Mouse (Mus musculus): Measurements from ENCODE around the gene Clspn. TPM values are rescaled to one million over a fixed set of nuclear protein-coding genes. Genes with fewer than 3 reads are reported as not detected.

The Clspn gene
- polyA plus RNA-seq, 1 experiment from 2014 or later, result 8.3 TPM

DNA sequence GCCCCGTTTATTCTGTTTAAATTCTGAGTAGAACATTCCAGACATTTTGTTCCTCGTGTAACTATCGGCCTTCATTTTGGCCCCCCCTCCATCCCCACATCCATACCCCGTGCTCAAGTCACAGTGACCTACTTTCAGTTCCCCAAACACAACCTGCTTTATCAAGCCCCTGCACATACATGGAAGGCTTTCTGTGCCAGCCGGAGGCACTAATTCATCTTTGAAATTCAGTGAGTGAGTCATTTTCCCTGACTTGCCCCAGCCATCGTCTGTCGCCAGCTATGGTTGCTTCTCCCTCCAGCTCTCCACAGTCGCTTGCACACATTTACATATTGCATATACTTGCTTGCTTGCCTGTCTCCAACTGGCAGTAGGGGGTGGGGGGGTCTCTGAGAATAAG, 3.6 kb upstream of the Clspn start:
- Histone ChIP-seq H3K9me3 (ENCODE audit: control insufficient read depth) (no peaks in the 10 kb centered on the region), H3K27ac (ENCODE audit: low read depth, low read length) (no peak overlapping the region), H3K27me3 (replicated peaks; ENCODE audit: control insufficient read depth, insufficient read depth, low read length) (0 out of 2 replicates have a peak, but pooled peaks cover 2% of the 10 kb centered on the region), H3K4me2 (replicated peaks; ENCODE audit: low read depth) (no peak overlapping the region), H3K4me1 (replicated peaks; ENCODE audit: control insufficient read depth, insufficient read depth, low read length) (no peaks in the 10 kb centered on the region), H3K9ac (ENCODE audit: low read depth, low read length) (no peak overlapping the region), H3K4me3 (ENCODE audit: low read depth, low read length) (no peak overlapping the region), H3K36me3 (ENCODE audit: control insufficient read depth, insufficient read depth) (no peaks in the 10 kb centered on the region)
- ATAC-seq, result no peak
- 61% methylated on average over 8 of the region's 8 CpGs for WGBS
- TF ChIP-seq CTCF (IDR thresholded peaks at IDR 0.05; ENCODE audit: low read depth), result no peak

DNA sequence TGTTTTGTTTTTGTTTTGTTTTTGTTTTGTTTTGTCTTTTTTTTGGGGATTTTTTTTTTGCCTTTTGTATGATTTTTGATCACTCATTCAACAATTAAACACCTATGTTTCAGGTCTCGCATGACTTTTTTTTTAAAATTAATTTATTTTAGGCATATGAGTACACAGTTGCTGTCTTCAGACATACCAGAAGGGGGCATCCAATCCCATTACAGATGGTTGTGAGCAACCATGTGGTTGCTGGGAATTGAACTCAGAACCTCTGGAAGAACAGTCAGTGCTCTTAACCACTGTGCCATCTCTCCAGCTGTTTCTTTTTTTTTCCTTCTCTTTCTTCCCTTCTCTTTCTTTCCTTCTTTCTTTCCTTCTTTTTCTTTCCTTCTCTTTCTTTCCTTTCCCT, 3.0 kb upstream of the Clspn start:
- H3K4me1 ChIP-seq (replicated peaks; ENCODE audit: control insufficient read depth, insufficient read depth, low read length), result no peaks in the 10 kb centered on the region
- H3K4me2 ChIP-seq (replicated peaks; ENCODE audit: low read depth), result no peak overlapping the region
- 89% methylated on average over 1 of the region's 1 CpGs for WGBS
- H3K4me3 ChIP-seq (ENCODE audit: low read depth, low read length), result no peak overlapping the region
- H3K36me3 ChIP-seq (ENCODE audit: control insufficient read depth, insufficient read depth), result no peaks in the 10 kb centered on the region
- no peak overlapping the region for H3K9ac ChIP-seq (ENCODE audit: low read depth, low read length)
- no peak overlapping the region for H3K27ac ChIP-seq (ENCODE audit: low read depth, low read length)
- TF ChIP-seq CTCF (IDR thresholded peaks at IDR 0.05; ENCODE audit: low read depth), result peak; percentile 22; the same call in 1 of the 2 replicates
- H3K9me3 ChIP-seq (ENCODE audit: control insufficient read depth), result no peaks in the 10 kb centered on the region
- 0 out of 2 replicates have a peak, but pooled peaks cover 2% of the 10 kb centered on the region for H3K27me3 ChIP-seq (replicated peaks; ENCODE audit: control insufficient read depth, insufficient read depth, low read length)
- ATAC-seq, result no peak

DNA sequence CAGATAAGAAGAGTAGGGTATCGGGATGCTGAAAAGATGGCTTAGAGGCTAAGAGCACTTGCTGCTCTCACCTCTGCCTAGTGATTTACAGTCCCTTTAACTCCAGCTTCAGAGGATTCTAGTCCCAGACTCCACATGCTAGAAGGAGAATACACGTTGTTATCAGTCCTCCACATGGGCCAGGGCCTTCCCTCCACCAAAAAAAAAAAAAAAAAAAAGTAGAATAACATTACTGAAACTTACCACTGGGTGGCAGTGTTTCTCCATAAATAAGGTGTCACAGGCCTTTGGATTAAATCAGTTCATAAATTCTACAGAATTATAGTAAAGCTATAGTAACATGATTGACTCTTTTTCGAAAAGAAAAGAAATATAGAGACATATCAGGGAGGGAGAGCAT, 2.3 kb upstream of the Clspn start:
- ATAC-seq, result no peak
- no peak overlapping the region for H3K9ac ChIP-seq (ENCODE audit: low read depth, low read length)
- no peak overlapping the region for H3K27ac ChIP-seq (ENCODE audit: low read depth, low read length)
- H3K36me3 ChIP-seq (ENCODE audit: control insufficient read depth, insufficient read depth), result no peaks in the 10 kb centered on the region
- WGBS, result 31% methylated on average over 3 of the region's 3 CpGs
- peak; percentile 73 for TF ChIP-seq CTCF (IDR thresholded peaks at IDR 0.05; ENCODE audit: low read depth)
- H3K4me1 ChIP-seq (replicated peaks; ENCODE audit: control insufficient read depth, insufficient read depth, low read length), result no peaks in the 10 kb centered on the region
- no peaks in the 10 kb centered on the region for H3K9me3 ChIP-seq (ENCODE audit: control insufficient read depth)
- no peak overlapping the region for H3K4me2 ChIP-seq (replicated peaks; ENCODE audit: low read depth)
- H3K27me3 ChIP-seq (replicated peaks; ENCODE audit: control insufficient read depth, insufficient read depth, low read length), result 0 out of 2 replicates have a peak, but pooled peaks cover 2% of the 10 kb centered on the region
- no peak overlapping the region for H3K4me3 ChIP-seq (ENCODE audit: low read depth, low read length)

DNA sequence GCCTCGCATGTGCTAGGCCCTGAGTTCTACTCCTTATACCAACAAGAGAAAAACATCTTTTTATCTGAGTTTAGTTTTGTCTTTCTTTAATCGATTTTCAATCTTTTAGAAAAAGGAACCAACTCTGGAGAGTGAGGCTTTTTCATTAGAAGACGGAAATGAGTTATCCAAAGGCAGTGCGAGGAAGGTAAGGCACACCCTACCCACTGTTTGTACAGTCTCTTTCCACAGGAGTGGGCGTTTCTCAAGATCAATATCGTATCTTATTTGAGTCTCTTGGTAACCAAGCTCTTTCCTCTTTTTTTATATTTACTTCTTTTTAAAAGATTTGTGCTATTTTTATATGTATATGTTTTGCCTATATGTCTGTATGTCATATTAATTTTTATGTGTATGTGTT, 7.1 kb downstream of the Clspn start:
- ATAC-seq, result no peak
- TF ChIP-seq CTCF (IDR thresholded peaks at IDR 0.05; ENCODE audit: low read depth), result no peak
- Histone ChIP-seq H3K27me3 (replicated peaks; ENCODE audit: control insufficient read depth, insufficient read depth, low read length) (no peaks in the 10 kb centered on the region), H3K4me2 (replicated peaks; ENCODE audit: low read depth) (no peak overlapping the region), H3K27ac (ENCODE audit: low read depth, low read length) (no peak overlapping the region), H3K36me3 (ENCODE audit: control insufficient read depth, insufficient read depth) (peaks cover 18% of the 10 kb centered on the region; the same call in 1 of the 2 replicates), H3K4me1 (replicated peaks; ENCODE audit: control insufficient read depth, insufficient read depth, low read length) (no peaks in the 10 kb centered on the region), H3K9me3 (ENCODE audit: control insufficient read depth) (no peaks in the 10 kb centered on the region), H3K4me3 (ENCODE audit: low read depth, low read length) (no peak overlapping the region), H3K9ac (ENCODE audit: low read depth, low read length) (no peak overlapping the region)
- WGBS, result 65% methylated on average over 6 of the region's 6 CpGs

DNA sequence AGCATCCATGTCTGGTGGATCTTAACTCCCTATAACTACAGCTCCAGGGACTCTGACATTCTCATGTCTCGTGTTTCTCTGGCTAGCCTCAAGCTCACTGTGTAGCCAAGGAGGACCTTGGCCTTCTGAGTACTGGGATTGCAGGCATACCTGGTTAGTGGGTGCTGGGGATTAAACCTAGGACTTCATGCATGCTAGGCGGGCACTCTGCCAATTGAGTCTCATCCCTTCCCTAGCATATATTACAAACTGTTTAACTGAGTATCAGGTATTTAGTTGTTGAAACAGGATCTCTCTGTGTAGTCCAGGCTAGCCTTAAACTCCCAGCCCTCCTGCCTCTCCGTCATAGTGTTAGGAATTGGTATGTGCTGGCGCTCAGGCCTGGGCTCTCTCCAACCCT, 10.5 kb downstream of the Clspn start:
- ATAC-seq, result no peak
- Histone ChIP-seq H3K9ac (ENCODE audit: low read depth, low read length) (no peak overlapping the region), H3K27ac (ENCODE audit: low read depth, low read length) (no peak overlapping the region), H3K36me3 (ENCODE audit: control insufficient read depth, insufficient read depth) (peaks cover 16% of the 10 kb centered on the region; the same call in 1 of the 2 replicates), H3K4me1 (replicated peaks; ENCODE audit: control insufficient read depth, insufficient read depth, low read length) (no peaks in the 10 kb centered on the region), H3K4me3 (ENCODE audit: low read depth, low read length) (no peak overlapping the region), H3K9me3 (ENCODE audit: control insufficient read depth) (no peaks in the 10 kb centered on the region), H3K27me3 (replicated peaks; ENCODE audit: control insufficient read depth, insufficient read depth, low read length) (no peaks in the 10 kb centered on the region), H3K4me2 (replicated peaks; ENCODE audit: low read depth) (no peak overlapping the region)
- 90% methylated on average over 4 of the region's 4 CpGs for WGBS
- no peak for TF ChIP-seq CTCF (IDR thresholded peaks at IDR 0.05; ENCODE audit: low read depth)

DNA sequence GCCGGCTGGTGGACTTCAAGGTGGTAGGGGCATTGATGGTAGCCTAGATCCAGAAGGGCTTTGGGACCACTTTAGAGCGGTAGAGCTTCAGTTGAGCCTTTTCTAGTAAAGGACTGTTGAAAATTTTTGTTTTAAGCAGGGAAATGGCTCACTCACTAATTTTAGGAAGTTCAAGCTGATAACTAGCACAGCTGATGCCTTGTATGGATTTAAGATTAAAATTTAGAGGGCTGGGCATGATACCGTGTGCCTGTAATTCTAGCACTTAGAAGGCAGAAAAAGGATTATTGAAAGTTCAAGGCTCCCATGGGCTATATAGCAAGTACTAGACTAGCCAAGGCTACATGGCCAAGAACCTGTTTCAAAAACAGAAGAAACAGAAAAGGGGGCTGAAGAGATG, 13.0 kb downstream of the Clspn start:
- H3K27me3 ChIP-seq (replicated peaks; ENCODE audit: control insufficient read depth, insufficient read depth, low read length), result no peaks in the 10 kb centered on the region
- no peak overlapping the region for H3K4me3 ChIP-seq (ENCODE audit: low read depth, low read length)
- no peak overlapping the region for H3K4me2 ChIP-seq (replicated peaks; ENCODE audit: low read depth)
- 92% methylated on average over 3 of the region's 3 CpGs for whole genome bisulfite sequencing
- no peaks in the 10 kb centered on the region for H3K4me1 ChIP-seq (replicated peaks; ENCODE audit: control insufficient read depth, insufficient read depth, low read length)
- H3K36me3 ChIP-seq (ENCODE audit: control insufficient read depth, insufficient read depth), result peaks cover 38% of the 10 kb centered on the region
- no peaks in the 10 kb centered on the region for H3K9me3 ChIP-seq (ENCODE audit: control insufficient read depth)
- TF ChIP-seq CTCF (IDR thresholded peaks at IDR 0.05; ENCODE audit: low read depth), result no peak
- ATAC-seq, result no peak
- H3K27ac ChIP-seq (ENCODE audit: low read depth, low read length), result no peak overlapping the region
- H3K9ac ChIP-seq (ENCODE audit: low read depth, low read length), result no peak overlapping the region

DNA sequence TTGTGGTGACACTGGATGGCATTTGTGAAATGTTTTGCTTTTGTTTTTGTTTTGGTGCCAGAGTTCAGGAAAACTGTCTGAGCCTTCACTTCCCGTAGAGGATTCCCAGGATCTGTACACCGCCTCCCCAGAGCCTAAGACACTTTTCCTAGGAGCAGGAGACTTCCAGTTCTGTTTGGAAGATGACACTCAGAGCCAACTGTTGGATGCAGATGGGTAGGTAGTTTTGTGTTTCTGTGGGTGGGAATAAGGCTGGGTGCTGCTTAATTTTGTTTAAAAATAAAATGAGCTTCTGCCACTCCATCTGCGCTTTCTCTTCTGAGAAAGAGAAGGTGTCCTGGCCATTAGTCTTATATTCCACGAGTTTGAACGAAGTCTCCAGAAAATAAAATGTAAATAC, 19.5 kb downstream of the Clspn start:
- Histone ChIP-seq H3K9me3 (ENCODE audit: control insufficient read depth) (no peaks in the 10 kb centered on the region), H3K9ac (ENCODE audit: low read depth, low read length) (no peak overlapping the region), H3K27ac (ENCODE audit: low read depth, low read length) (no peak overlapping the region), H3K27me3 (replicated peaks; ENCODE audit: control insufficient read depth, insufficient read depth, low read length) (no peaks in the 10 kb centered on the region), H3K4me1 (replicated peaks; ENCODE audit: control insufficient read depth, insufficient read depth, low read length) (no peaks in the 10 kb centered on the region), H3K4me2 (replicated peaks; ENCODE audit: low read depth) (no peak overlapping the region), H3K36me3 (ENCODE audit: control insufficient read depth, insufficient read depth) (peaks cover 66% of the 10 kb centered on the region), H3K4me3 (ENCODE audit: low read depth, low read length) (no peak overlapping the region)
- ATAC-seq, result no peak
- WGBS, result 91% methylated on average over 5 of the region's 5 CpGs
- no peak for TF ChIP-seq CTCF (IDR thresholded peaks at IDR 0.05; ENCODE audit: low read depth)

Measured in intestine, postnatal 0 days (tissue).